Comparison of ENCODE assay signal across 15 mouse cellular contexts in genomic region chr10:77304840-77305533, GRCm38 (mm10). TPM values are rescaled to one million over a fixed set of nuclear protein-coding genes. Genes with fewer than 3 reads are reported as not detected.
DNase-seq lines count a peak whose midpoint lies in the region; ATAC-seq and TF ChIP-seq lines count a peak whose summit lies in the region.
"Had no signal": no experiment of that assay in that cellular context is flagged by ENCODE, and none has a peak within 500 bp of the region (broad histone marks: within the 10 kb centered on the region; RNA-seq: fewer than 3 reads in every experiment).

No protein-coding gene starts in this region.

- no peak overlapping the region for H3K4me3 ChIP-seq in hindbrain, embryonic 16.5 days (ENCODE audit: low read length)
- no peak overlapping the region for H3K4me3 ChIP-seq in midbrain, postnatal 0 days (ENCODE audit: low read depth, low read length)
- H3K4me3 ChIP-seq in gastrocnemius, adult 2 months: no peak overlapping the region
- H3K4me3 ChIP-seq: myocyte had no signal

- DNase-seq in heart, adult 11 months: peak; percentile 55
- no peak for DNase-seq in heart, postnatal 25 days (ENCODE audit: low spot score)
- peak; percentile 51 for DNase-seq in brain, adult 2 months (ENCODE audit: low read depth, low spot score)
- peak; percentile 70 for DNase-seq in midbrain, postnatal 0 days (ENCODE audit: low spot score)
- no peak for DNase-seq in thymus, postnatal 4 days
- no peak for DNase-seq in gastrocnemius, adult 2 months
- DNase-seq in testis, postnatal 10 days (ENCODE audit: low spot score): no peak
- DNase-seq: B cell, adult 2 months; cerebellum, adult 2 months; gastrocnemius, postnatal 14 days; kidney, adult 8-10 months; lung, embryonic 14.5 days; thymus, adult 2 months had no signal

- H3K9ac ChIP-seq in hindbrain, embryonic 16.5 days (ENCODE audit: low read depth, low read length): no peak overlapping the region
- H3K9ac ChIP-seq in midbrain, postnatal 0 days (replicated peaks; ENCODE audit: low read length, poor library complexity, severe bottlenecking): no peak overlapping the region
- H3K9ac ChIP-seq: lung, embryonic 14.5 days had no signal

- peak overlapping the region; percentile 20; the same call in 1 of the 2 replicates for H3K27ac ChIP-seq in hindbrain, embryonic 16.5 days (ENCODE audit: low read depth, low read length)
- peak overlapping the region; percentile 57; the same call in 1 of the 2 replicates for H3K27ac ChIP-seq in midbrain, postnatal 0 days (ENCODE audit: low read depth, low read length)
- H3K27ac ChIP-seq in gastrocnemius, adult 2 months: no peak overlapping the region

- TF ChIP-seq CTCF in midbrain, postnatal 0 days (IDR thresholded peaks at IDR 0.05): no peak
- TF ChIP-seq CTCF in gastrocnemius, adult 2 months (IDR thresholded peaks at IDR 0.05): no peak

- peaks cover 4% of the 10 kb centered on the region; the same call in 1 of the 2 replicates for H3K4me1 ChIP-seq in hindbrain, embryonic 16.5 days (ENCODE audit: control insufficient read depth, insufficient read depth, low read depth, low read length)
- no peaks in the 10 kb centered on the region for H3K4me1 ChIP-seq in midbrain, postnatal 0 days (ENCODE audit: insufficient read depth, low read length)

- intact Hi-C loops in heart, postnatal 25 days (cut with DNase I): no loop called here
- intact Hi-C loops in gastrocnemius, adult 2 months (cut with DNase I): no loop called here

- no peaks in the 10 kb centered on the region for H3K9me3 ChIP-seq in hindbrain, embryonic 16.5 days (ENCODE audit: control insufficient read depth, low read length)
- no peaks in the 10 kb centered on the region for H3K9me3 ChIP-seq in midbrain, postnatal 0 days (ENCODE audit: low read length)

- ATAC-seq in hindbrain, embryonic 16.5 days: peak; percentile 85
- peak; percentile 80 for ATAC-seq in midbrain, postnatal 0 days (ENCODE audit: low FRiP score)

- no peaks in the 10 kb centered on the region for H3K27me3 ChIP-seq in hindbrain, embryonic 16.5 days (replicated peaks; ENCODE audit: control insufficient read depth, insufficient read depth, low read length)
- no peaks in the 10 kb centered on the region for H3K27me3 ChIP-seq in midbrain, postnatal 0 days (ENCODE audit: insufficient read depth, low read length)

- 21% methylated on average over 4 of the region's 4 CpGs for WGBS in hindbrain, embryonic 16.5 days
- WGBS in midbrain, postnatal 0 days: 13% methylated on average over 4 of the region's 4 CpGs

- H3K36me3 ChIP-seq in hindbrain, embryonic 16.5 days (ENCODE audit: control insufficient read depth, insufficient read depth, low read length): peaks cover 8% of the 10 kb centered on the region; the same call in 1 of the 2 replicates
- peaks cover 11% of the 10 kb centered on the region for H3K36me3 ChIP-seq in midbrain, postnatal 0 days (ENCODE audit: insufficient read depth, low read length)

- no peak overlapping the region for H3K4me2 ChIP-seq in hindbrain, embryonic 16.5 days (ENCODE audit: low read length)
- H3K4me2 ChIP-seq in midbrain, postnatal 0 days (ENCODE audit: low read depth, low read length, poor library complexity, severe bottlenecking): no peak overlapping the region
- H3K4me2 ChIP-seq: lung, embryonic 14.5 days had no signal

RNA-seq across cellular contexts. Expression of gene Pofut2, which starts 46.0 kb away (rescaled TPM):
- total RNA-seq in heart, postnatal 25 days (2021): 10 to 100 TPM; 39.9 to 45.1 TPM
- polyA plus RNA-seq in hindbrain, embryonic 16.5 days (2015; fragmentation: Nextera tagmentation; extraction: Ambion mirVana): 58.8 and 65.7 TPM in 2 replicates
- 34.8 and 49.9 TPM in 2 replicates for total RNA-seq in midbrain, postnatal 0 days (2014; rRNA removed)
- 43.2 and 44.8 TPM in 2 replicates for polyA plus RNA-seq in midbrain, postnatal 0 days (2015; fragmentation: Nextera tagmentation; extraction: Ambion mirVana)
- total RNA-seq in gastrocnemius, adult 2 months (2021): 10 to 100 TPM; 21.9 to 25.2 TPM

Comparison
In these comparisons a context has a peak if more than half of its experiments do, and no peak if none do; other contexts are left out.
1. DNase-seq: peak in heart, adult 11 months (single experiment), brain, adult 2 months (single experiment) and midbrain, postnatal 0 days (single experiment); none in heart, postnatal 25 days (single experiment), thymus, postnatal 4 days (single experiment), gastrocnemius, adult 2 months (single experiment) and testis, postnatal 10 days (single experiment).